Mouse (Mus musculus): ENCODE measurements around the gene Sh3rf1.

GRCm38 (mm10) chr8:61425125-61425524 lies 201.5 kb downstream of the Sh3rf1 start:
- TF ChIP-seq EP300 (IDR thresholded peaks at IDR 0.05; ENCODE audit: low read depth), result no peak
- no peak for TF ChIP-seq CTCF (IDR thresholded peaks at IDR 0.05; ENCODE audit: low read depth)

Data from liver, postnatal 0 days (tissue).